Mouse (Mus musculus) spleen, adult 2 months (tissue): ENCODE measurements around the gene Col20a1.

Experiments used
- CTCF ChIP-seq: fragments of 200-500 bp; IDR thresholded peaks from 2 replicates; pipeline ENCODE4 v1.5.1; 2011; ENCODE audit warnings: mild to moderate bottlenecking, inconsistent platforms; ENCODE audit not compliant: insufficient read depth, insufficient read length, insufficient replicate concordance; ENCODE audit errors: extremely low read depth
- POLR2A ChIP-seq: fragments of 200-500 bp; IDR thresholded peaks from 2 replicates; pipeline ENCODE4 v1.6.1; 2011; ENCODE audit warnings: low read depth, low read length, inconsistent platforms

- TF ChIP-seq POLR2A: no peak
- no peak for TF ChIP-seq CTCF
These were observed 2.1 kb downstream of the Col20a1 start for GRCm38 (mm10) chr2:180988347-180988913.
